Mouse (Mus musculus) lung, postnatal 25 days (tissue): ENCODE measurements around the gene Zg16.
"Not testable (repeated sequence)": the region's sequence is repeated elsewhere in the genome, so short reads cannot be mapped to it uniquely, and the experiment has no call there.

Source experiments
- DNase-seq: peaks from one replicate; pipeline ENCODE4 v3.0.0; 2022; ENCODE audit warnings: low spot score

Gene Zg16

GRCm38 (mm10) chr7:127087278-127088010 is at the start of gene Zg16:
Zg16 (minus strand) TSS chr7:127087328.
- DNase-seq, result not testable (repeated sequence)

DNA sequence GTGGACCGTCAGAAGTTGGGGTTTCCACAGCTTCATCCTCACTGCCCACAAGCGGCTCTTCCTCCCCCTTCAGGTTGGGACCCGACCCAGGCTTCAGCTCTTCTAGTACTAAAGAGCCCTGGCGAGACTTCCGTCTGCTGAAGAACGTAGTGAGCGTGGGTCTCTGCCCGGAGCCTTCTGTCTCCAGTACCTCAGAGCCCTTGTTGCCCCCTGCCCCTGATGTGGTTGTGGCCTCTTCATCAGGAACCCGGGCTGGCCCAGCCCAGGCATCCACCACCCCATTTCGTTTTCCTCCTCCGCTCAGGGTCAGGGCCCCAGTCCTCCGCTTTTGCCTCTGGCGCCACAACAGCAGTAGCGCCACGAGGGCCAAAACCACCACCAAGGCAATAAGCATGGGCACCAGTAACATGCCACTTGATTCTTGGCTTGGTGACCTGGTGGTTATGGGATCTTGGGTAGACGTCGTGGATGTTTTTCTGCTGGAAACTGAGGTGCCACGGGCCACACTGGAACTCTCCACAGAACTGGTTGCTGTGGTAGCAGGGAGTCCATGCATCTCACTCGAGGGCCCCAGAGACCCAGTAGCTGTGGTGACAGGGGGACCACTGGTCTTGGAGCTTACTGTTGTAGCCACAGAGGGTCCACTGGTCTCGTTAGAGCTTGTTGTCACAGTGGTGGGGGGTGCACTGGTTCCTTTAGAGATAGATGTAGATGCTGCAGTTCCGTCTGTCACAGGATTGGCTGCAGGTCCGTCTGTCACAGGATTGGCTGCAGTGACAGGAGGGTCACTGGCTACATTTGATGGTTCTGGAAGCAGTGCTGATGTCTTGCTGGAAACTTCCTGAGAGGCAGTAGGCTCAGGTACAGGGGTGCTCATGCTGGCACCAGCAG is 49.3 kb upstream of the Zg16 start:
- no peak for DNase-seq

GRCm38 (mm10) chr7:127134821-127135447 is 47.8 kb upstream of the Zg16 start:
- no peak for DNase-seq

GRCm38 (mm10) chr7:127133125-127133524 is 46.0 kb upstream of the Zg16 start:
- no peak for DNase-seq

DNA sequence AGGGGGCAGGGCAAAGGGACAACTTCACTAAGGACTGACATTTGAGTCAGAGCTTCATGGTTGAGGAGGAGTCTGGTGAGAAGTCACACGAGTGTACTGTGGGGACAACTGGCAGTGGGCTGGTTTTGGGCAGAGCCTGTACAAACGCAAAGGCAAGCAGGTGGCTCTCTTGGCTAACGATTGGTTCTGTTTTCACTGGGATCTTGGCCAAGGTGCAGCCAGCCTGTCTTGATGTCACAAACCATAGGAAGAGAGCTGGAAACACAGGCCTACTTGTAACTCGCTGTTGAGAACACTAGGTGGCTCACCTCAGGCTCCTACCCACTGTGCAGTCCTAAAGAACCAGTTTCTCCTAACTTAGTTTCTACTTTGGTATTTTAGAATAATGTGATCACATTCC is 42.5 kb upstream of the Zg16 start:
- no peak for DNase-seq

- no peak for DNase-seq
These were observed 34.8 kb upstream of the Zg16 start, which contains the start of gene Qprt for GRCm38 (mm10) chr7:127121911-127122270. Qprt (minus strand) TSS chr7:127122226.

GRCm38 (mm10) chr7:127121061-127121910 is 34.2 kb upstream of the Zg16 start:
- DNase-seq, result no peak

GRCm38 (mm10) chr7:127118671-127119445 is 31.7 kb upstream of the Zg16 start:
- no peak for DNase-seq

GRCm38 (mm10) chr7:127117948-127118347 is 30.8 kb upstream of the Zg16 start:
- DNase-seq, result no peak

DNA sequence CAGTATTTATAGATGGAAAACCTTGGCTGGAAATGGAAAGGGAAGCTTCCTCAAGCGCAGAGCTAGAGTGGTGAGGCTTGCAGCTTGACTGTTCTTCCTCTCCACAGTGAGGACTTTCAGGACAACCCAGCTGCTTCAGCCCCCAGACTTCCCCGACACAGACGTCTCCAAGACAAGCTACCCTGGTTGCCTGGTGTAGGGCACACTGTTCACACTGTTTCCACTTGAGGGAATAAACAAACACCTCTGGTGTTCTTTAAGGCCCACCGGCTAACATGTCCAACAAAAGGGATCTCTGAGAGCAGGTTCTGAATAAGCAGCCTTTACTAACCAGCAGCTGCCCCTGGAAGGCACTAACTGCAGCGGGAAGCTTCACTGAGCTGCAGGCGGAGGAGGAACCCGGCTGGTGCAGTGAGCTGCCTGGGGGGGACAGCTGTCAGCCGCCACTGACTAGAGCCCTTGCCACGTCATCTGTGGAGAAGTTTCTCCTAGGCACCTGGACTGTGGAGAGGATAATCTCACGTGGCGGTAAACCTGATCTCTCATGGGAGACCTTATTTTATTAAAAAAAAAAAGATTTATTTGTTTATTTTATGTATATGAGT is 29.3 kb upstream of the Zg16 start:
- no peak for DNase-seq

- no peak for DNase-seq
These were observed 27.8 kb upstream of the Zg16 start for GRCm38 (mm10) chr7:127114920-127115319.

DNA sequence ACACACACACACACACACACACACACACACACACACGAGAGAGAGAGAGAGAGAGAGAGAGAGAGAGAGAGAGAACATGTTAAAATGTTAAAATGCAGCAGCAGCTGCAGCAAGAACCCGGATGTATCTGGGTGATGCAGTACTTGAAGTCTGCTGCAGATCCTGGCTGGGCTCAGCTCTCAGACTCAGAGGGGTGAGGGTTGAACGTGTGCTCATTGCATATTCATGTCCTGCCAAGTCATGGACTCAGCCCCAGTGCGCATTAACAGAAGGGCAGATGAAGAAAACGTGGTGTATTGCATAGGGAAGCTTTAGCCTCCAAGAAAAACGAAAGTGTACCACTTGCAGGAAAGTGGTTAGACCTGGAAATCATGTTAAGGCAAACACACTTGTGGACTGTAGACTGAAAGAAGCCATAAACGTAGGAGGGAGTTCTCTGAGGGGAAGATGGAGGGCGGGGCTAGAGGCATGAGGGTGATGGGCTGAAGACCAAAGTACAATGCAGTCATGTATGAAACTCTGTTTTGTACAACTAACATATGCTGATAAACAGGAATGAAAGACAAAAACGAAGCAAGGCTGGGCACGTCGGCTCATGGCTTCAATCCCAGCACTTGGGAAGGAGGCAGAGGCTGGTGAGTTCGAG is 26.6 kb upstream of the Zg16 start:
- DNase-seq, result no peak

DNA sequence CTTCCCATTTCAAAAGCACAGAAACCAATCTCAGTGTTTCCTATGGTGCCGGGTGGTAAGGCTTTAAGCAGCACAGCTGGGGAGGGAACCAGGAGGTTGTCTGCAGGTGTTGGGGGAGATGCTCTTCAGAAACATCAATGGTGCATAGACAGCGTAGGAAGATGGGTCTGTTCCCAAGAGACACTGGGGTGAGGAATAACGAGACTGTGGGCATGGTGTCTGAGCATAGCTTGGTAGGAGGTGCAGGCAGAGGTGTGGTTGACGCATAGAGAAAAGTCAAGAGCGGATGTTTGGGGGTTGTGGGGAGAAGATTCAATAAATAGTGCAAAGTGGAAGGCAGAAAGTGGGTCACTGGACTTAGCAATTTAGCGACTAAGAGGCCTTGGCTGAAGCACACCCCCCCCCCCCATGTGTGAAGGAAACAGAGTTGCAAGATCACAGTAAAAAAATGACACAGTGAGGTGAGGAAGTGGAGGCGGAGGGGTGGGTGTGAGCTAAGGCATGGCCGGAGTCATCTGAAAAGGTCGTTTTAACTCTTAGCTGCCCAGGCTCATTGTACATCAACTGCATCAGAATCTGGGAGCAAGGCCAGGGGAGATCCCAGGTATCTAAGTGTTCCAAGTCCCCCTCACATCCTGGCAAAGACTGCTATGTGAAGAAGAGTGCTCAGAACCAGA is 25.9 kb upstream of the Zg16 start:
- DNase-seq, result no peak

- no peak for DNase-seq
These were observed 25.2 kb upstream of the Zg16 start for GRCm38 (mm10) chr7:127112251-127112841.

GRCm38 (mm10) chr7:127111461-127111860 is 24.3 kb upstream of the Zg16 start:
- DNase-seq, result peak; percentile 48

GRCm38 (mm10) chr7:127110239-127111007 is 23.3 kb upstream of the Zg16 start:
- peak; percentile 77 for DNase-seq

GRCm38 (mm10) chr7:127105551-127105950 is 18.4 kb upstream of the Zg16 start:
- no peak for DNase-seq
